ENCODE assay signal across 21 mouse cellular contexts in genomic region chr11:17417656-17418289, GRCm38 (mm10).
DNase-seq lines count a peak whose midpoint lies in the region; ATAC-seq and TF ChIP-seq lines count a peak whose summit lies in the region.
"Had no signal": no experiment of that assay in that cellular context is flagged by ENCODE, and none has a peak within 500 bp of the region (broad histone marks: within the 10 kb centered on the region; RNA-seq: fewer than 3 reads in every experiment).

No protein-coding gene starts in this region.

- TF ChIP-seq CTCF in brain, embryonic 14.5 days (IDR thresholded peaks at IDR 0.05; ENCODE audit: borderline replicate concordance, extremely low read depth, insufficient read depth, insufficient read length): no peak

- peaks cover 6% of the 10 kb centered on the region; the same call in 1 of the 2 replicates for H3K9me3 ChIP-seq in midbrain, embryonic 12.5 days
- peaks cover 3% of the 10 kb centered on the region; the same call in 1 of the 2 replicates for H3K9me3 ChIP-seq in midbrain, embryonic 11.5 days (ENCODE audit: control insufficient read depth, low read length)
- H3K9me3 ChIP-seq in hindbrain, embryonic 12.5 days (replicated peaks): peaks cover 7% of the 10 kb centered on the region
- H3K9me3 ChIP-seq: limb, embryonic 10.5 days; megakaryocyte, embryonic 14.5 days; stomach, embryonic 15.5 days had no signal

- H3K27ac ChIP-seq in midbrain, embryonic 12.5 days (replicated peaks): no peak overlapping the region
- no peak overlapping the region for H3K27ac ChIP-seq in midbrain, embryonic 11.5 days (ENCODE audit: low read depth, low read length)
- H3K27ac ChIP-seq in hindbrain, embryonic 12.5 days: no peak overlapping the region
- H3K27ac ChIP-seq: embryonic facial prominence, embryonic 15.5 days; layer of hippocampus, adult 2 months; left cerebral cortex, adult 2 months; limb, embryonic 10.5 days; stomach, embryonic 15.5 days had no signal

- WGBS in midbrain, embryonic 12.5 days: 75% methylated on average over 4 of the region's 4 CpGs
- WGBS in midbrain, embryonic 11.5 days: 69% methylated on average over 4 of the region's 4 CpGs
- 62% methylated on average over 4 of the region's 4 CpGs for WGBS in hindbrain, embryonic 12.5 days

- peak; percentile 6 for DNase-seq in cerebellum, adult 9-11 months
- no peak for DNase-seq in cerebellum, adult 8-10 months
- DNase-seq in midbrain, embryonic 11.5 days (ENCODE audit: low spot score, missing footprints): no peak
- DNase-seq in brain, embryonic 14.5 days (ENCODE audit: low read depth): peak; percentile 66
- no peak for DNase-seq in urinary bladder, adult 2 months (ENCODE audit: low spot score)
- DNase-seq: adrenal gland, postnatal 36 days; kidney, adult 18-20 months; kidney, postnatal 14 days; liver, postnatal 0 days; thymus, adult 18-20 months had no signal

- H3K4me2 ChIP-seq in midbrain, embryonic 12.5 days (replicated peaks): no peak overlapping the region
- H3K4me2 ChIP-seq in midbrain, embryonic 11.5 days: no peak overlapping the region
- no peak overlapping the region for H3K4me2 ChIP-seq in hindbrain, embryonic 12.5 days (replicated peaks)
- H3K4me2 ChIP-seq: embryonic facial prominence, embryonic 15.5 days; stomach, embryonic 15.5 days had no signal

- no peak overlapping the region for H3K4me3 ChIP-seq in midbrain, embryonic 12.5 days
- no peak overlapping the region for H3K4me3 ChIP-seq in midbrain, embryonic 11.5 days (ENCODE audit: low read depth, low read length)
- no peak overlapping the region for H3K4me3 ChIP-seq in hindbrain, embryonic 12.5 days
- H3K4me3 ChIP-seq: embryonic facial prominence, embryonic 15.5 days; layer of hippocampus, adult 2 months; left cerebral cortex, adult 2 months; limb, embryonic 10.5 days; megakaryocyte, embryonic 14.5 days; myocyte; stomach, embryonic 15.5 days had no signal

- H3K4me1 ChIP-seq in midbrain, embryonic 12.5 days: 0 out of 2 replicates have a peak, but pooled peaks cover 4% of the 10 kb centered on the region
- H3K4me1 ChIP-seq in midbrain, embryonic 11.5 days (ENCODE audit: control insufficient read depth, insufficient read depth, low read length): no peaks in the 10 kb centered on the region
- H3K4me1 ChIP-seq in hindbrain, embryonic 12.5 days: no peaks in the 10 kb centered on the region
- H3K4me1 ChIP-seq: embryonic facial prominence, embryonic 15.5 days; megakaryocyte, embryonic 14.5 days; stomach, embryonic 15.5 days had no signal

- peak; percentile 60; the same call in 1 of the 2 replicates for ATAC-seq in midbrain, embryonic 12.5 days (ENCODE audit: low FRiP score, low read depth)
- ATAC-seq in midbrain, embryonic 11.5 days (ENCODE audit: low FRiP score): no peak
- peak; percentile 74 for ATAC-seq in hindbrain, embryonic 12.5 days (ENCODE audit: low FRiP score)
- ATAC-seq in activated CD4-positive, CD25-positive, alpha-beta regulatory T cell, adult 4 months: no peak
- ATAC-seq: CD4-positive, CD25-positive, alpha-beta regulatory T cell, adult 4 months; liver, postnatal 0 days had no signal

- H3K27me3 ChIP-seq in midbrain, embryonic 12.5 days: no peaks in the 10 kb centered on the region
- H3K27me3 ChIP-seq in midbrain, embryonic 11.5 days (ENCODE audit: control insufficient read depth, insufficient read depth, low read length): no peaks in the 10 kb centered on the region
- H3K27me3 ChIP-seq in hindbrain, embryonic 12.5 days: no peaks in the 10 kb centered on the region
- H3K27me3 ChIP-seq: embryonic facial prominence, embryonic 15.5 days; megakaryocyte, embryonic 14.5 days; stomach, embryonic 15.5 days had no signal

- no peaks in the 10 kb centered on the region for H3K36me3 ChIP-seq in midbrain, embryonic 12.5 days
- no peaks in the 10 kb centered on the region for H3K36me3 ChIP-seq in midbrain, embryonic 11.5 days (ENCODE audit: control insufficient read depth, insufficient read depth, low read length)
- H3K36me3 ChIP-seq in hindbrain, embryonic 12.5 days: no peaks in the 10 kb centered on the region
- H3K36me3 ChIP-seq: embryonic facial prominence, embryonic 15.5 days; limb, embryonic 10.5 days; stomach, embryonic 15.5 days had no signal

- TF ChIP-seq POLR2A in brain, embryonic 14.5 days (IDR thresholded peaks at IDR 0.05; ENCODE audit: borderline replicate concordance, extremely low read depth, insufficient read depth, insufficient read length, poor library complexity, severe bottlenecking): no peak

- no peak overlapping the region for H3K9ac ChIP-seq in midbrain, embryonic 12.5 days (replicated peaks)
- no peak overlapping the region for H3K9ac ChIP-seq in midbrain, embryonic 11.5 days (ENCODE audit: low read length)
- H3K9ac ChIP-seq in hindbrain, embryonic 12.5 days: no peak overlapping the region
- H3K9ac ChIP-seq: embryonic facial prominence, embryonic 15.5 days; liver, postnatal 0 days; stomach, embryonic 15.5 days had no signal

Comparison
In these comparisons a context has a peak if more than half of its experiments do, and no peak if none do; other contexts are left out.
1. DNase-seq: peak in cerebellum, adult 9-11 months (single experiment) and brain, embryonic 14.5 days (single experiment); none in cerebellum, adult 8-10 months (single experiment), midbrain, embryonic 11.5 days (single experiment) and urinary bladder, adult 2 months (single experiment).
2. ATAC-seq: peak in midbrain, embryonic 12.5 days (single experiment) and hindbrain, embryonic 12.5 days (single experiment); none in midbrain, embryonic 11.5 days (single experiment) and activated CD4-positive, CD25-positive, alpha-beta regulatory T cell, adult 4 months (single experiment).